Mouse (Mus musculus): ENCODE results near the gene Tnrc6b.

GRCm38 (mm10) chr15:80931345-80931960 lies 220.3 kb downstream of the Tnrc6b start:
- TF ChIP-seq CTCF (IDR thresholded peaks at IDR 0.05; ENCODE audit: low read depth, low read length) (no peak), POLR2A (IDR thresholded peaks at IDR 0.05; ENCODE audit: insufficient read depth, low read length) (no peak)

All from ES-Bruce4 (cell line).